Mouse (Mus musculus) c-Kit-positive CD71-negative TER-119-negative erythroid progenitor cells, embryonic 14.5 days (primary cell): ENCODE results near the gene Rtl10.
"Not testable (repeated sequence)": the region's sequence is repeated elsewhere in the genome, so short reads cannot be mapped to it uniquely, and the experiment has no call there.

Experiments used
- DNase-seq: peaks from one replicate; pipeline ENCODE4 v3.0.0-alpha.2; 2013; ENCODE audit warnings: low read depth

Rtl10 gene

GRCm38 (mm10) chr16:18483839-18484238 is 14.9 kb upstream of the Rtl10 start:
- no peak for DNase-seq

DNA sequence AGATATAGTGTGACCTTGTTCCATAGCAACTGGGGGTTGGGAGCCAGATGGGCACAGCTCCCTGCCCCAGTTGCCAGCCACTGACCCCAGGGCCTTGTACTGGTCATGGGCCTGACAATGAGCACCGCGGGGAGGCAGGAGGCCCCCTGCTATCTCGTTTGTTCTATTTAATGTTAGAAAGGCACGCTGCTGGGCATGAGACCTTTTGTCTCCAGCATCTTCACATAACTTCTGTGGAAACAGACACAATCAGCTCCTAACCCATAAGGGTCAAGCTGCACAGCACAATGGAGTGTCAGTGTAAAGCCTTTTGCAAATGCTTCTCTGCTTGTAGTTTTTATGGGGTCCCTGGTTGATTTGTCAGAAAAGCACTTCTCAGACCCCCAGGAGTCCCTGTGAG is 14.3 kb upstream of the Rtl10 start:
- no peak for DNase-seq

DNA sequence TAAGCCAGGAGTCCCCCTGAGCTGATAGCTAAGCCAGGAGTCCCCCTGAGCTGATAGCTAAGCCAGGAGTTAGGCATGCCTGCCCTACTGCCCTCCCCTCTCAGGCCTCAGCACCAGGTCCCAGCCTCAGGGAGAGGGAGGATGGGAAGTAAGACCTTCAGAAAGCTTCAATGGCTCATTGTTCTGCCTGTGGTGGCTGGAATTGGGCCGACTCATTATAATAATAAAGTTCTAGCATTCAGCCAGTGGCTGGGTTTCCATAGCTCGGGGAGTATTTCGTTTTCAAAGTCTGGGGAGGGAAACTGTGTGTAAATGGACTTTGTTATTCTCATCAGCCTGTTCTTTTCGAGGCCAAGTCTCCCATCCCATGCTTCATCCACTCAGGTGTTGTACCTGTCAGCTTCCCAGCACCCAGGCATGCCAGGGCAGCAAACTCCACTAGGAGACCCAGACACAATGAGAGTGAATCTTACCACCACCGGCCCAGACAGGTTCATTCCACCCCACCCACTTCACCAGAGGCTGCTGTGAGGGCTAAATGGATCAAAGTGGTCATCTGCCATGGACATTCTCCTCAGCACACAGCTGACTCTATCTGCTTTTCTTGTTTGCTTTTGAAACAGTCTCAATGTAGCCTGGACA is 13.8 kb upstream of the Rtl10 start:
- no peak for DNase-seq

- DNase-seq, result no peak
Measured at GRCm38 (mm10) chr16:18486126-18486525, 12.6 kb upstream of the Rtl10 start.

GRCm38 (mm10) chr16:18490281-18490680 is 8.4 kb upstream of the Rtl10 start:
- DNase-seq, result no peak

DNA sequence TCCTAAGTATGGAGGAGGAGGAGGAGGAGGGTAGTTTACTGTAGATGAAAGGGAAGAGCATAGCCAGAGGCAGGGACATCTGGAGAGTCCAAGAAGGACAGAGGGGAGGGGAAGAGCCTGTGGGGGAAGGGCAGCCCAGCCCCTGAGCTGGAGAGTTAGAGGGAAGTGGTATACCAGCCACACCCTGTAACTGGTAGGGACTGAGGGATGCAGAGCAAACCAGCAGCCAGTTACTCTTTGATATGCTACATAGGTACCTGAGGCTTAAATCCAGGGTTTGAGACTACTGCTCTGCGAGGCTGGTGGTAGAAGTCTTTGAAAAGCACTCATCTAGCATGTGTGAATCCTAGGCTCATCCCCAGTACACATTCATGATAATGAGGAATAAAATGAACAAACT is 7.8 kb upstream of the Rtl10 start:
- DNase-seq, result no peak

GRCm38 (mm10) chr16:18497865-18498515 is 711 bp upstream of the Rtl10 start:
- peak; percentile 29 for DNase-seq

DNA sequence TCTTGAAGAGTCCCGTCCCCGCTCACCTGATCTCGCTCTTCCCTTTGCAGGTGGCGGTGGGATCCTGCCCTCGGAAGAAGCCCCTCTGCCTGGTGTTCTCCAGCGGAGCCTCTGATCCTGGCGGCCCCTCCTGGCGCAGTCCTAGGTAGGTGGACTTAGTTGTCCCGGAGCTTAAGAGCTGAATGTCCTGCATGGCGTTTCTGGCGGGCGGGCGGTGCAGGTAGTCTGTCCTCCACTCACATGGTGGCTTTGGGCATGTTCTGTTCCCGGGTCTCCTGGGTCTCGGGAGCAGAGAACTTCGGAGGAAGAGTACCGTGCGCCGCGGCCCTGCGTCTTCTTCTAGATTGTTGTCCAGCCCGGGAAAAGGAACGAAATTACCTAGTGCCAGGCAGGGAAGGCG is 295 bp downstream of the Rtl10 start:
- no peak for DNase-seq

- no peak for DNase-seq
Measured at GRCm38 (mm10) chr16:18501531-18501930, 2.8 kb downstream of the Rtl10 start.

DNA sequence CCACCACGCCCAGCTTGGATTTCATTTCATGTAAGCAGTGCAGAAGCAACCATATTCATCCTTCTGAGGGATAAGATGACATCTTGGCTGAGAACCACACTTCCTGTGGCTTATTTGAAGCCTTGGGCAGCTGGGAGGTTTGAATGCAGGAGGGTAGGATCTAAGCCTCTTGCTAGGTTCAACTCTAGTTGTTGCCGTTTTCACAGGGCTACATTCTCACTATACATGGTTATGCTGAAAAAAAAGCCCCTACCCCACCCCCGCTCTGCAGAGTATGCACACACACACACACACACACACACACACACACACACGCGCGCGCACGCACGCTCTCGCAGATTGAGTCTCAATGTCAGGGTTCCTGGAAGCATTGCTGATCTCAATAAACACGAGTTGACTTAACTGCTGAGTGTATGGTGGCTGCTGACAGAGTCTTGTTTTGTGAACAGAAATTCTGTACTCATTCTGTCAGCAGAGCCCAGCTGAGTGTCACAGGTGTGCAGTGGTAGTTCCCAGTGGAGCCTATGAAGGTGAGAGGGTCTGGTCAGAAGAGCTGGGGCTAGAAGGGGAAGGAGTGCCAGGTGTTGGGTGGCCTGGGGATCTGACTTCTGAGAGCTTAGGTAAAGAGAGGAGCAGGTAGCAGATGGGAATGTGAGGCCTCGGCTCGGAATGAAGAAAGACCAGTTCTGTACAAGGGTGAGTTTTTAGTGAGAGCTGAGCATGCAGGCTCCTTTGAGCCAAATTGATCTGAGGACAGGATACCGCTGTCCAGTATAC is 5.1 kb downstream of the Rtl10 start:
- no peak for DNase-seq

- no peak for DNase-seq
Measured at GRCm38 (mm10) chr16:18506524-18507199, 8.0 kb downstream of the Rtl10 start.

DNA sequence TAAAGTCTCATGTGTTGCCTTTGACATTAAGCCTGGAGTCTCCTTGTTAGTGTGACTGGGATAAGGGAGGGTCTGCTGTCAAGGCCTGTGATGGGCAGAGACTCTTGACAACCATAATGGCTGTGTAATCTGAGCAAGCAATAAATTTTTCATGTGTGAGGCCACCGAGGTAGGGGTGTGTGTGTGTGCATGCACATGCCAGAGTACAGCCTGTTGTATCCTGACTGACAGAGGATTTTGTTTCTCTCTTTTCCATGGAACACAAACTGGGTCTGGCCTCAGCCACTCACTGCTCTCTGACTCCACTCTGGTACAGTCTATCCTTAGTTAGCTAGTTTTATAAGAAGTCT is 8.5 kb downstream of the Rtl10 start:
- no peak for DNase-seq

GRCm38 (mm10) chr16:18511741-18512140 is 13.0 kb downstream of the Rtl10 start:
- DNase-seq, result no peak

GRCm38 (mm10) chr16:18513508-18513907 is 14.8 kb downstream of the Rtl10 start:
- DNase-seq, result no peak

DNA sequence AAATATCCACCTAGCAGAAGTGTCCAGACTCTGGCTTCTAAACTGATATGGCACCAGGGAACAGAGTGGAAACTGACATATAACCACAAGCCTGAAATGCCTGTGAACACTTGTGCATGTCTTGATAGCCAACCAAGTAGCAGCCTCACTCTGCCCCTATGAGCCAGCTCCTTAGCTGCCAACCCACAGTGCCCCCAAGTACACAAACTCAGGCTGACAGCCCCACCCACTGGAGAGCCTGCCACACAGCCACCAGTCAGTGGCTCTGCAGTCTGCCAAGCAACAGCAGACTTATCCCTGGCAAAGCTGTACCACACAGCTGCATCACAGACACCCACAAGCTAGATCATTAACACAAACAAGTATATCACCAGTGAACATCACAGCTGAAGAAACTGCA is 19.4 kb downstream of the Rtl10 start:
- no peak for DNase-seq

GRCm38 (mm10) chr16:18523563-18524245 is 25.0 kb downstream of the Rtl10 start:
- no peak for DNase-seq

GRCm38 (mm10) chr16:18528656-18529055 is 30.0 kb downstream of the Rtl10 start:
- no peak for DNase-seq

GRCm38 (mm10) chr16:18533061-18533460 is 34.4 kb downstream of the Rtl10 start:
- DNase-seq, result not testable (repeated sequence)

DNA sequence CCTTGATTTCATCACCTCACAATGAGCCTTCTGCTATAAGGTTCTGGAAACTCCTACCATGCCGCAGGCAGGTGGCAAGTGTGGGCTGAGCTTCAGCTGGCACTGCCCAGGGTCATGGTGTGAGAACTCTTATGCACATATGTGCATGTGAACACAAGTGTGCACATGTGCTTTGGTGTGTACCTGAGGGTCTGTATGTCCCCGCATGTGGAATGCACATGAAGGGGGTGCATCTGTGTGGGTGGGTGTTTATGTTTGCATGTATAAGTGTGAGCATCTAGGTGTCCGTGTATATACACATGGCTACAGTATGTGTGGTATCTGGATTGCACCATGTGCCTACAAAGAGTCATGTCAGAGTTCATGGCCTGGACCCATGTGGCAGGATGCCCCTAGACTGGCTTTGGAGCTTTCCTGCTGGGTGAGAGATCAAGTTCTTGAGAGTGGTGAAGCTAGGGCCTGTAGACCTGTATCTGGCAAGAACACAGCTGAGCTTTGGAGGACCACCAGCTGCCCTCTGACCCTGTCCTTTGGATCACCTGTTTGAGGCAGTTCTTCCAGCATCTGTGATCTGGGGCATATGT is 38.8 kb downstream of the Rtl10 start:
- no peak for DNase-seq

GRCm38 (mm10) chr16:18539281-18539680 is 40.6 kb downstream of the Rtl10 start:
- DNase-seq, result no peak

GRCm38 (mm10) chr16:18543151-18543829 is 44.6 kb downstream of the Rtl10 start:
- DNase-seq, result no peak
